Mouse (Mus musculus): ENCODE measurements around the gene Lrrc8c. TPM values are rescaled to one million over a fixed set of nuclear protein-coding genes. Genes with fewer than 3 reads are reported as not detected.

The Lrrc8c gene
- total RNA-seq, 2 experiments from 2014 or later = 23.5 to 27.0 TPM

GRCm38 (mm10) chr5:105589119-105589518 lies 69.9 kb downstream of the Lrrc8c start:
- DNase-seq (ENCODE audit: extremely low spot score in 1 of 2, low spot score in 1 of 2) = no peak

GRCm38 (mm10) chr5:105592396-105592795 lies 73.2 kb downstream of the Lrrc8c start:
- DNase-seq (ENCODE audit: extremely low spot score in 1 of 2, low spot score in 1 of 2) = no peak

GRCm38 (mm10) chr5:105593630-105594029 lies 74.4 kb downstream of the Lrrc8c start:
- DNase-seq (ENCODE audit: extremely low spot score in 1 of 2, low spot score in 1 of 2) = no peak

- no peak for DNase-seq (ENCODE audit: extremely low spot score in 1 of 2, low spot score in 1 of 2)
Observed at GRCm38 (mm10) chr5:105598866-105599265, 79.7 kb downstream of the Lrrc8c start.

- no peak for DNase-seq (ENCODE audit: extremely low spot score in 1 of 2, low spot score in 1 of 2)
Observed at GRCm38 (mm10) chr5:105599315-105599714, 80.1 kb downstream of the Lrrc8c start.

- no peak for DNase-seq (ENCODE audit: extremely low spot score in 1 of 2, low spot score in 1 of 2)
Observed at GRCm38 (mm10) chr5:105600998-105601397, 81.8 kb downstream of the Lrrc8c start.

GRCm38 (mm10) chr5:105602585-105602984 lies 83.4 kb downstream of the Lrrc8c start:
- DNase-seq (ENCODE audit: extremely low spot score in 1 of 2, low spot score in 1 of 2) = no peak

GRCm38 (mm10) chr5:105605736-105606135 lies 86.5 kb downstream of the Lrrc8c start:
- DNase-seq (ENCODE audit: extremely low spot score in 1 of 2, low spot score in 1 of 2) = no peak

GRCm38 (mm10) chr5:105609683-105610082 lies 90.5 kb downstream of the Lrrc8c start:
- no peak for DNase-seq (ENCODE audit: extremely low spot score in 1 of 2, low spot score in 1 of 2)

- DNase-seq (ENCODE audit: extremely low spot score in 1 of 2, low spot score in 1 of 2) = no peak
Observed at GRCm38 (mm10) chr5:105613002-105613401, 93.8 kb downstream of the Lrrc8c start.

GRCm38 (mm10) chr5:105614000-105614399 lies 94.8 kb downstream of the Lrrc8c start:
- DNase-seq (ENCODE audit: extremely low spot score in 1 of 2, low spot score in 1 of 2) = no peak

GRCm38 (mm10) chr5:105614682-105615434 lies 95.7 kb downstream of the Lrrc8c start:
- DNase-seq (ENCODE audit: extremely low spot score in 1 of 2, low spot score in 1 of 2) = no peak

- no peak for DNase-seq (ENCODE audit: extremely low spot score in 1 of 2, low spot score in 1 of 2)
Observed at GRCm38 (mm10) chr5:105615871-105616454, 96.8 kb downstream of the Lrrc8c start.

GRCm38 (mm10) chr5:105616538-105616937 lies 97.3 kb downstream of the Lrrc8c start:
- no peak for DNase-seq (ENCODE audit: extremely low spot score in 1 of 2, low spot score in 1 of 2)

GRCm38 (mm10) chr5:105618510-105618909 lies 99.3 kb downstream of the Lrrc8c start:
- no peak for DNase-seq (ENCODE audit: extremely low spot score in 1 of 2, low spot score in 1 of 2)

- DNase-seq (ENCODE audit: extremely low spot score in 1 of 2, low spot score in 1 of 2) = no peak
Observed at GRCm38 (mm10) chr5:105619666-105620065, 100.5 kb downstream of the Lrrc8c start.

- peak in 1 of 2 experiments; percentile 46 for DNase-seq (ENCODE audit: extremely low spot score in 1 of 2, low spot score in 1 of 2)
Observed at GRCm38 (mm10) chr5:105620505-105621116, 101.4 kb downstream of the Lrrc8c start.

- DNase-seq (ENCODE audit: extremely low spot score in 1 of 2, low spot score in 1 of 2) = no peak
Observed at GRCm38 (mm10) chr5:105623074-105623713, 104.0 kb downstream of the Lrrc8c start.

- no peak for DNase-seq (ENCODE audit: extremely low spot score in 1 of 2, low spot score in 1 of 2)
Observed at GRCm38 (mm10) chr5:105624257-105624656, 105.1 kb downstream of the Lrrc8c start.

- no peak for DNase-seq (ENCODE audit: extremely low spot score in 1 of 2, low spot score in 1 of 2)
Observed at GRCm38 (mm10) chr5:105625504-105626150, 106.4 kb downstream of the Lrrc8c start.

- DNase-seq (ENCODE audit: extremely low spot score in 1 of 2, low spot score in 1 of 2) = no peak
Observed at GRCm38 (mm10) chr5:105626355-105626754, 107.2 kb downstream of the Lrrc8c start.
